Mouse (Mus musculus) heart, postnatal 0 days (tissue): ENCODE data around the gene Mpped1. TPM values are rescaled to one million over a fixed set of nuclear protein-coding genes. Genes with fewer than 3 reads are reported as not detected.

Experiments
- ATAC-seq: fragments of 200-750 bp; cut with Nextera tagmentation; 2 replicates; pipeline ENCODE4 v1.8.0; 2017; ENCODE audit warnings: low read depth, moderate number of reproducible peaks, moderate library complexity; ENCODE audit not compliant: insufficient read depth
- DNase-seq: peaks from one replicate; pipeline ENCODE4 v3.0.0-alpha.2; 2016; ENCODE audit warnings: low spot score
- H3K27ac ChIP-seq: fragments of 300-500 bp; sonication (generic); 2 replicates; pipeline ENCODE4 v1.5.1; 2014; ENCODE audit warnings: low read depth, mild to moderate bottlenecking
- H3K27me3 ChIP-seq: fragments of 300-500 bp; sonication (generic); 2 replicates; pipeline ENCODE4 v1.6.1; 2014; ENCODE audit warnings: low read length, mixed read lengths; ENCODE audit not compliant: control insufficient read depth, insufficient read depth
- H3K36me3 ChIP-seq: fragments of 300-500 bp; sonication (generic); replicated peaks from 2 replicates; pipeline ENCODE4 v1.6.1; 2014; ENCODE audit warnings: low read length, mixed read lengths; ENCODE audit not compliant: control insufficient read depth, insufficient read depth
- H3K4me1 ChIP-seq: fragments of 300-500 bp; sonication (generic); 2 replicates; pipeline ENCODE4 v1.6.1; 2014; ENCODE audit warnings: antibody characterized with exemption; ENCODE audit not compliant: control insufficient read depth, insufficient read depth
- H3K4me2 ChIP-seq: fragments of 300-500 bp; sonication (generic); 2 replicates; pipeline ENCODE4 v1.6.1; 2014; ENCODE audit warnings: low read depth, mild to moderate bottlenecking, low read length, moderate library complexity
- H3K4me3 ChIP-seq: fragments of 300-500 bp; sonication (generic); 2 replicates; pipeline ENCODE4 v1.5.1; 2014; ENCODE audit warnings: low read depth, low read length
- H3K9ac ChIP-seq: fragments of 300-500 bp; sonication (generic); replicated peaks from 2 replicates; pipeline ENCODE4 v1.6.1; 2014; ENCODE audit warnings: low read depth, low read length, mixed read lengths
- H3K9me3 ChIP-seq: fragments of 300-500 bp; sonication (generic); replicated peaks from 2 replicates; pipeline ENCODE4 v1.6.1; 2016; ENCODE audit warnings: low read length; ENCODE audit not compliant: control insufficient read depth
- CTCF ChIP-seq: IDR thresholded peaks from 2 replicates; pipeline ENCODE4 v1.5.1; 2016; ENCODE audit warnings: antibody characterized with exemption, control low read depth, low read depth
- EP300 ChIP-seq: IDR thresholded peaks from 2 replicates; pipeline ENCODE4 v1.6.1; 2016; ENCODE audit warnings: antibody characterized with exemption, low read depth
- WGBS: fragments of 180-500 bp; shearing (Covaris S2); extraction: QIAGEN DNeasy Blood & Tissue Kit; methylation state at CpG from one replicate; pipeline ENCODE4 v1.1.7; 2014; 5-methylcytosine and 5-hydroxymethylcytosine counted together
- polyA plus RNA-seq: library from polyadenylated mRNA; unstranded; fragments of >200 nt; fragmentation: Nextera tagmentation; extraction: Ambion mirVana; gene quantifications from 2 replicates; pipeline ENCODE4 v1.2.1, GENCODE M21; 2015
- total RNA-seq: library from RNA; depleted of rRNA; stranded (reverse); fragments of >200 nt; gene quantifications from 2 replicates; pipeline ENCODE4 v1.2.3, GENCODE M21; 2014; ENCODE audit warnings: low replicate concordance

The Mpped1 gene
- total and polyA plus RNA-seq, 2 experiments from 2014 or later = not detected

- no peak overlapping the region for H3K27ac ChIP-seq
- no peaks in the 10 kb centered on the region for H3K9me3 ChIP-seq
- H3K4me3 ChIP-seq = no peak overlapping the region
- no peak for DNase-seq
- H3K36me3 ChIP-seq = no peaks in the 10 kb centered on the region
- TF ChIP-seq CTCF = no peak
- TF ChIP-seq EP300 = no peak
- ATAC-seq = no peak
- H3K27me3 ChIP-seq = no peaks in the 10 kb centered on the region
- no peak overlapping the region for H3K4me2 ChIP-seq
- no peak overlapping the region for H3K9ac ChIP-seq
- WGBS = 46% methylated on average over 6 of the region's 6 CpGs
- no peaks in the 10 kb centered on the region for H3K4me1 ChIP-seq
Observed at GRCm38 (mm10) chr15:83832265-83832664, 53.0 kb downstream of the Mpped1 start.

GRCm38 (mm10) chr15:83840950-83841719 lies 61.9 kb downstream of the Mpped1 start:
- no peak overlapping the region for H3K4me3 ChIP-seq
- TF ChIP-seq CTCF (no peak), EP300 (no peak)
- H3K4me2 ChIP-seq = no peak overlapping the region
- no peaks in the 10 kb centered on the region for H3K4me1 ChIP-seq
- H3K9ac ChIP-seq = no peak overlapping the region
- DNase-seq = no peak
- H3K9me3 ChIP-seq = no peaks in the 10 kb centered on the region
- WGBS = 47% methylated on average over 10 of the region's 10 CpGs
- no peak overlapping the region for H3K27ac ChIP-seq
- ATAC-seq = no peak
- H3K36me3 ChIP-seq = no peaks in the 10 kb centered on the region
- peaks cover 20% of the 10 kb centered on the region for H3K27me3 ChIP-seq

- H3K27me3 ChIP-seq = peaks cover 20% of the 10 kb centered on the region
- H3K9ac ChIP-seq = no peak overlapping the region
- no peak overlapping the region for H3K4me2 ChIP-seq
- H3K27ac ChIP-seq = no peak overlapping the region
- ATAC-seq = no peak
- no peak for TF ChIP-seq CTCF
- no peak for TF ChIP-seq EP300
- DNase-seq = no peak
- H3K4me3 ChIP-seq = no peak overlapping the region
- 76% methylated on average over 12 of the region's 12 CpGs for WGBS
- H3K36me3 ChIP-seq = no peaks in the 10 kb centered on the region
- H3K4me1 ChIP-seq = no peaks in the 10 kb centered on the region
- no peaks in the 10 kb centered on the region for H3K9me3 ChIP-seq
Observed at GRCm38 (mm10) chr15:83842419-83842818, 63.2 kb downstream of the Mpped1 start.

GRCm38 (mm10) chr15:83842915-83843789 lies 63.9 kb downstream of the Mpped1 start:
- H3K4me1 ChIP-seq = no peaks in the 10 kb centered on the region
- no peaks in the 10 kb centered on the region for H3K36me3 ChIP-seq
- WGBS = 45% methylated on average over 22 of the region's 22 CpGs
- H3K9ac ChIP-seq = no peak overlapping the region
- no peak overlapping the region for H3K4me2 ChIP-seq
- H3K27ac ChIP-seq = no peak overlapping the region
- no peak for ATAC-seq
- H3K27me3 ChIP-seq = peaks cover 20% of the 10 kb centered on the region
- TF ChIP-seq EP300 (no peak), CTCF (no peak)
- H3K9me3 ChIP-seq = no peaks in the 10 kb centered on the region
- H3K4me3 ChIP-seq = no peak overlapping the region
- DNase-seq = no peak

GRCm38 (mm10) chr15:83845734-83846133 lies 66.5 kb downstream of the Mpped1 start:
- ATAC-seq (no peak), DNase-seq (no peak)
- Histone ChIP-seq H3K27me3 (peaks cover 17% of the 10 kb centered on the region), H3K4me1 (no peaks in the 10 kb centered on the region), H3K4me3 (no peak overlapping the region), H3K4me2 (no peak overlapping the region), H3K27ac (no peak overlapping the region), H3K9me3 (no peaks in the 10 kb centered on the region), H3K9ac (no peak overlapping the region), H3K36me3 (no peaks in the 10 kb centered on the region)
- TF ChIP-seq CTCF = no peak
- TF ChIP-seq EP300 = no peak
- WGBS = 27% methylated on average over 11 of the region's 11 CpGs
